Mouse (Mus musculus) embryonic fibroblast, embryonic 13.5 days (primary cell): ENCODE results near the gene Tnfaip3.

Experiments used
- CTCF ChIP-seq: IDR thresholded peaks from 2 replicates; pipeline ENCODE4 v1.5.1; 2011; ENCODE audit warnings: mild to moderate bottlenecking, control low read depth, low read length, moderate library complexity, borderline replicate concordance; ENCODE audit not compliant: insufficient read depth
- POLR2A ChIP-seq: IDR thresholded peaks from 2 replicates; pipeline ENCODE4 v1.6.1; 2011; ENCODE audit warnings: low read depth, mild to moderate bottlenecking, control low read depth, low read length, moderate library complexity

DNA sequence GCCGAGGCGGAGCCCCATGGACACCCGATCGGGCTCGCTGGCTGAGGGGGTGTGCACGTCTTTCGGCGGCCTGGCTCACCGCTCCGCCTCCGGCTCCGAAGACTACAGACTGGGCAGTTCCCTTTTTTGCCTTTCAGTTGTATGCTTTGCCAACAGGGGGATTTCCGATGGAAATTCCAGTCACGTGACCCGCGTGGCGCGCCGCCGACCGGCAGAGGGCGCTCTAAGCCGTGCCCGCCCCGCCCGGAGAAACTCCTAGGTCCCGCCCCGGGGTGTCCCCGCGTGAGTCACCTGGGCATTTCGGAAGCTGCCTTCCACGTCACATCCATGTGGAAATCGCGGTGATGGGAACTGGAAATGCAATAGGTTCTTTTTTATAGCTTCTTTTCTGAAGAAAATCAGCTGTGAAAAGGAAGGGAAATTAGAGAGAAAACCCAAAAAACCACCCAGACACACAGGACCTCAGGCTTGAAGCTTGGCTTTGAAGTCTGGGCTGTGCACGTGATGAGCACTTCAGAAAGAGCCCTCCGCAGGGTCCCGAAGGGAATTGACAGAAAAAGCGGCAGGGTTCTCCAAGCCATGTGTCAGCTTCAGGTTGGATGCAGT is at the start of gene Tnfaip3:
- peak; percentile 60 for TF ChIP-seq POLR2A
- peak; percentile 80 for TF ChIP-seq CTCF
